Mouse (Mus musculus): ENCODE measurements at regions not wholly inside any gene's neighbourhood (a gene's known extent, or its start where the extent isn't known, plus 50 kb on each side); places are given as distances from the start of the nearest gene placed in this dataset.

DNA sequence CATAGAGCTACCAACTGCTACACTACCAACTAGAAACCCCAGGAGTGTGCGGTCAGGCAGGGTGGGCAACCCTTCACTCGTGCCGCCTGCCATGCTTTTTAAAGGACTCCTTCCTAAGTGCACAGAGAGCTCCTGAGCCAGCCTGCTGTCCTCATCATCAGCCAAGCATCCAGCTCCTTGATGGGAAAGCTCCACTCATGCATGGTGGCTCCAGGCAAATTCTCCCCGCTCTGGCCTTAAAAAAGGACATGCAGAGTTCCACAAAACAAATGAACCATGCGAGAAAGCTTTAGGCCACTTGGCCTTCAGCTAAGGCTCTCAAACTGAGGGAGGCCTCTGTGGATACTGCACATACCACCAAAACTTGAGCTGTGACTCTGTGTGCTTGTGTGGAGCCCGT, 74.2 kb upstream of the Noct start:
- no peak for DNase-seq (ENCODE audit: low read depth)

DNA sequence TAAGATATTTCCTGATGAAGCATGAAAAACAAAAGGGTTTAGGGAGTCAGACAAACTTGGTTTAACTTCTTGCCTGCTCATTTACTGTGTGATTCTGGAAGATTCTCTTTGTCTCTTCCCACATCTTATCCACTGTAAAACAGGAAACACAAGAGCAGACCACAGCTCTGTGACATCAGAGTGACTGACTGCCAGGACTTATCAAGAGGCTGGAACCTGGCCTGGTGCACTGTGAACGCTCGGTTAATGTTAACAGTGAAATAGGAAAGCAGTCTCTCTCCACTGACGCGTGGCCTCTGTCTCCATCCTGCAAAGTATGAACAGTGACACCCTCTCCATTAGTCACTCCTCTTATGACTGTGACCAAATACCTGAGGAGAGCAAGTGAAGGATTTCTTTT, 73.1 kb upstream of the Noct start:
- DNase-seq (ENCODE audit: low read depth), result no peak

DNA sequence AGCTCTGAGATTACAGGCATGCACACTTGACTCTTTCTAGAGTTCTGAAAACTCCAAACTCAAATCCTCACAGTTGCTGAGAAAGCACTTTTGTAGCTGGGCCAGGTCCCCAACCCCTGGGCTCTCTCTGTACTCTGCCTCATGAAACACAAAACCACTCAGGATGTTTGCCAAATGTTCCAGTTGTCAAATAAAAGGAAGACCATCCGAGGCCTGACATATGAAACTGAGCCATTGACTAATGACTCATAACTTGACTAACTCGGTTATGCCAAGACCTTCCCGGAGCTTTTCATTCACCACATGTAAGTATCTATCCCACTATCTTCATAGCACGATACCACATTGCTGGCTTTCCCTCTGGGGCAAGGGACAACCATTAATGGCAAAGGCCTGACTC, 68.6 kb upstream of the Noct start:
- DNase-seq (ENCODE audit: low read depth), result peak; percentile 61

DNA sequence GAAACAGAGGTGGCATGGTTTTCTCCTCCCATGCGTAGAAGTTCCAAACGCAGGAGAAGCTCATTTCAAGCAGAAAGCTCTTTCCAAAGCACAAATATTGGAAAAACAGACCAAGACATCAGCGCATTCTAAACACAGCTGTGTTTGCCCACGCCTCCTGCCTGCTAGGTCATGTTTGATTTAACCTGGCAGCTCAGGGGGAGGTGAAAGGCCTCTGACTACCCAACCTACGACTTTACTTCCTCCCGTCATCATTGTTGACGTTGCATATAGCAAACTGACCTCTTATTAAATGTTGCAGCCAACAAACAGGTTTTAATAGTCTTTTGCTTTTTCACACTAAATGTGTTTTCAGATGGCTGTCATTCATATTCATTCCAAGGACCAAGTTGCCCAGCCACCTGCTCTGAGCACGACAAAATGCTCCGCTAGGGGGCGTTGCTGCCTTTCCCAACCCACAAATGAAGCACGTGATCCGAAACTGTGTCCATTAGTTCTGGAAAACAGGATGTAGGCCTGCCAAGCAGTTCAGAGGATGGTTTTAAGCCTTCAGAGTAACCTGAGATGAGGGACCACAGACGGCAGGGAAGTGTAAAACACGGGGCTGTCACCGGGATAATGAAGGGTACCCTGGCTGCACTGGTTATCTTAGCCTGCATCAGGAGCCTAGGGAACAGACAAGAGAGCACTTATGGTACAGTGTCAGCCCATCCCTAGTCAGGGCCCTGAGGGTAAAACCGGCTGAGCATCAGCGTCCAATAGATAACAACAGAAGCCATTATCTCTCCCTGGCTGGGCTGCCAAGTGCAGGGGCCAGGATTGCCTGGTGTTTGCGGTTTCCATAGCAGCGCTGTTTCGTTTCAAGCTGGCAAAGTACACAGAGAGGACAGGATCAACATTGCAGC, 67.6 kb upstream of the Noct start:
- DNase-seq (ENCODE audit: low read depth), result peak; percentile 40

DNA sequence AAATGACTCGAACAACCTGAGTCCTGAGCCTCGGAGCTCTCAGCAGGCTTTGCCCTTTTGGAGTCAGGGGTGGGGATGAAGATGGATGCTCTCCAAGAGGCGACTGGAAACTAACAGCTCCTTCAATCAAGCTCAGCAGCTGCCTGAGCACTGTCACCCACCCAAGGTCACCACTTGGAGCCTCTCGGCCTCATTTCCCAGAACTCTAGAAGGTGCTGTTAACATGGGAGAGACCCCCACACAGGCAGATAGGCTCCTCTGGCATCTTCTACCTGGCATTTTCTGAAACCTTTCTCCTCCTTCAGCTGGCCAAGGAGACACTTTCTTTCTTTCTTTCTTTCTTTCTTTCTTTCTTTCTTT, 67.0 kb upstream of the Noct start:
- no peak for DNase-seq (ENCODE audit: low read depth)

DNA sequence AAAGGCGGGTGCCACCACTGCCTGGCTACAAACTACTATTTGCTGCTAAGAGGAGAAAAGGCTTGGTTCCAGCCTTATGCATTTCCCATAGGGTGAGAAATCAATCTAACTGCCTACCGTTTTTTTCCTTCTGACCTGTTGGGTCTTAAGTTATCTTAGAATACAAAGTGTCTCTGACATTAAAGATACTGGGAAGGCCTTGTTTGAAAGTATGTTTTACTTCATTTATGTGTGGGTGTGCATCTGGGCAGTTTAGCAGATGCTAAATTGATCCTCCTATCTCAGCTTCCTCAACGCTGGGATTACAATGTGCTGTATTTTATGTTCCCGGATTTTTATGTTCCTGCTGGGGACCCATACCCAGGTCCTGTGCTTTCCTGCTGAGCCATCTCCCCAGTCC, 65.8 kb upstream of the Noct start:
- no peak for DNase-seq (ENCODE audit: low read depth)

DNA sequence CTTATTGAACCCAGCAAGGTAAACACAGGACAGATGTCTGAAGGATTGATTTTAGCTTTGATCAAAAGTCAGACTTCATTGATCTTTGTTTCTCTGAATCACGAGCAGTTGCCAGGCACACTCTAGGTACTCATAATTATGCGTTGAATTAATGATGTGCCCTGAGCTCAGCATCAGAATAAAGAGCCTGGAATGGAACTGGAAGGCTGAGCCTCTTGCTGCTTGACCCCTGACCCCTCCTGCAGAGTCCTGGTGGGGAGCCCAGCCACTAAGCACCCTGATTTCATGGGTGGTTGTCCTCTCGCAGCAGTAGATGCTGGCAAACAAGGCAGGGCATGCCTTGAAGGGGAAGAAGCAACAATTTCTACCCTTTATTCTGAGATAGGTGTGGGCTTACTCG, 64.9 kb upstream of the Noct start:
- DNase-seq (ENCODE audit: low read depth), result no peak

DNA sequence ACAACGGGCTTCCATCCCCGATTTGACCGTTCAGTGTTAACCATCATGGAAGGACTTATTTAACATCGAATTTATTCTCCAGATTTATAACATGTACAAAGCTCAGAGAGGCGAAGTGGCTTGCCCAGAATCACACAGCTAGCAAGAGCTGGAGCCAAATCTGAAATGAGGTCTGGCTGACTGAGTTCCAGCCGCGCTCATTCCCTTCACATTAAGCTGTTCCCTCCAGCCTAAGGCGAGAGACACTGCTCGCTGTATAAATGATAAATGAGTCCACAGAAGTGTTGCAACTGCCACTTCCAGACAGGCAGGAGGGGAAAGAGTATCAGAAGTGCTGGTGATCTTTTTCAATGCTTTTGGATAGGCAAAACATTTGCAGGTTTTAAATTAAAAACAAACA, 64.4 kb upstream of the Noct start:
- DNase-seq (ENCODE audit: low read depth), result no peak

DNA sequence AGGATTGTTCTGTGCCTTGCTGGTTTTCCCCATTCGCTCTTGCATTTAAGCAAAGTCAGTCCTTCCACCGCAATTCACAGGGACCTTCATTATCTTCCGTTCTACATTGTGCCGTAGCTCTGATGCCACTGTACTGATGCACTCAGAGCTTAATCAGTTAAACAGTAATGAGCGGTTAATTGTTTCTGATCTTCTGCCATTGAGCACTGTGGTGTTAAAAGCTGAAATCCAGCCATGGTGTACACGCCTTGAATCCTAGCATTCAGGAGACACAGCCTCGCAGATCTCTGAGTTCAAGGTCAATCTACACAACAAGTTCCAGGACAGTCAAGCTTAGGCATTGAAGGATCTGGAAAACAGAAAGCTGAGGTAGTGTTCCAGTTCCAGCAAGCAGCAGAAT, 63.6 kb upstream of the Noct start:
- DNase-seq (ENCODE audit: low read depth), result no peak

DNA sequence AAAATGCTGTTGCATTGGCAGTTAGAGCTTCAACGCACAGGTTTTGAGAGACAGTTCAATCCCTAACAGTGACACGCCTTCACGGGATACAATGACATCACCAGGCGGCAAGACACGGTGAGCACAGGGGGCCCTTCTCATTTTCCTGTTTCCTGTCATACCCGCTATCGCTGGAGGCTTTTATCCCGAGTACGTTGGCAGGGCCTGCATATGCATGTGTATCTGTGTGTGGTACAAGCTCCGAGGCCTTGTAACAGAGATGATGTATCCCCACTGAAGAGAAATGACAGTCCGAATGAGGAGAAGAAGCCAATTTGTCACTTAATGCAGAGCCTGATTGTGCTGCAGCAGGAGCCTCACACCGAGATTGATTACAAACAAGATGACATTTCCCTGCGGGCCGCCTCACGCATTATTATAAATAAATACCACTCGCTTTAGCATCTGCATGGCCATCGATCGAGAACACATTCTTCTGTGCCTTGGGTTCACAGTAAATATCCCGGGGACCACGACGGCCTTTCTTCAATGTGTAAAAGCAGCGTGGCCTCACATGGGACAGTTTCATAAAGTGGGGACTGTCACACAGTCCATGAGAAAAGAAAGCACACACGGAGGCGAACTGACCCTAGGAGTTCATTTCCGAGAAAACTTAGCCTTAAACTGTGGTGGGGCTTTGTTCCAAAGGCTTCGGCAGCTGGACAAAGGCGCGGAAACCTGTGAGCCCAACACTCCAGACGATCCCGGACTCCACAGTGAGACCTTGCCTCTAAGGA, 54.9 kb upstream of the Noct start:
- DNase-seq (ENCODE audit: low read depth), result no peak

DNA sequence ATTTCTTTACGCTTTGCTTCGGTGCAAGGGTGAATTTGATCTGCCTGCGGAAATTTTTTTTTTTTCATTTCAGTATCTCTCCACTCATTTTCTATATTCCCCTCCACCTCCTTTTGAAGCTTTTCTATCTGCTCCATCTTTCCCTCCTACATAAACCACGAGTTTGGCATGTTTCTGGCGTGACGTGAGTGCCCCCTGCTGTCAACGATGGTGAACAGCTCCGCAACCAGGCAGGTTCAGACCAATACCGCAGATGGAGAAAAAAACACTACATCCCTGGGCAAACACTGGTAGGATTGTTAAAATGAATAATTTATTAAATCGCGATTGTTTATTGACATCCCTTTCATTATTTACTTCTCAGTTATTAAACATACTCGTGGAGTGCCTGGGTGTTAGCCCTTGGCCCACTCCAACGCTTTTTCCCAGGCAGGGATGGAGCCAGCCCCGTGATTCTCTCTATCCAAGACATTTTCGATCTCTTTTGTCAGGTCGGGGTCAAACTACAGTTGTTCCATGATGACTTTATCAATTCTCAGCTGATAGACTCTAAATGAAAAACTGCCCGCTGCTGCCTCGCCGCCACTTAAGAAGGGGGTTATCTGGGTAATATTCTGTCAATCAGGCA, 53.9 kb upstream of the Noct start:
- DNase-seq (ENCODE audit: low read depth), result peak; percentile 46
